Mouse (Mus musculus) megakaryocyte-erythroid progenitor cell, adult 5-6 weeks (primary cell): ENCODE measurements around the gene Hdac7. TPM values are rescaled to one million over a fixed set of nuclear protein-coding genes. Genes with fewer than 3 reads are reported as not detected.

Experiments
- ATAC-seq: replicated peaks from 2 replicates; pipeline ENCODE4 v1.8.0; 2016; ENCODE audit warnings: mild to moderate bottlenecking, inconsistent platforms; ENCODE audit not compliant: severe bottlenecking, poor library complexity, low FRiP score, low TSS enrichment
- total RNA-seq, 2 experiments: library from RNA; stranded (forward) in 1 of 2; stranded (reverse) in 1 of 2; fragments of 200-1000, 215-1000 nt in 1 of 2; fragments of >200 nt in 1 of 2; fragmentation: Nextera tagmentation in 1 of 2; gene quantifications; 2 replicates each; pipeline ENCODE4 v1.2.3; 2014 to 2017

Gene Hdac7
- total RNA-seq, 2 experiments from 2014 or later = 35.6 to 194 TPM

DNA sequence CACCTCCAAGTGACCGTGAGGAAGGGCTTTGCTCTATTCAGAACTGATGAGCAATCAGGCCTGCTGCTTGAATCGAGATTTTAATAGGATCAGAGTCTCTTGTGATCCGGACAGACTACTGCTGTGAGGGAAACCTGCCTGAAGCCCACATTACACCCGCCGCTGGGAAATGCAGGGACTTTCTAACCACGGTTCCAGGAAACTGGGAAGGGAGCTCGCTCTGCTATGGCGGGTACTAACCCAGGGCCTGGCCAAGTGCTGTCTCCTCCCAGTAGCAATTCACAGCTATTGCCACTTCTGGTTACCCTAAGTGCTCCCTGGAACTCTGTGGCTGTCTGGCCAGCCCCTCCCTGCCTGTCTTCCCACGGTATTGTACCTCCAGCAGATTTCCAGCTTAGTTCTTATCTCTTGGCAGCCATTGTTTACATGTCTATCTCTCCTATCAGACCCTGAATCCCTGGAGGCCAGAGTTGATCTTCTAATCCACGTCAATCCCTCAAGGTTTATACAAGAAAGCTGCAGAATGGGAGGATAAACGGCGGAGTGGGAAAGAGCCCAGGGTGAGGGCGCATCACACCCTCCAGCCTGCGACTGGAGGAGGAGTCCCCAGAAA lies 18.7 kb upstream of the Hdac7 start:
- ATAC-seq = no peak

DNA sequence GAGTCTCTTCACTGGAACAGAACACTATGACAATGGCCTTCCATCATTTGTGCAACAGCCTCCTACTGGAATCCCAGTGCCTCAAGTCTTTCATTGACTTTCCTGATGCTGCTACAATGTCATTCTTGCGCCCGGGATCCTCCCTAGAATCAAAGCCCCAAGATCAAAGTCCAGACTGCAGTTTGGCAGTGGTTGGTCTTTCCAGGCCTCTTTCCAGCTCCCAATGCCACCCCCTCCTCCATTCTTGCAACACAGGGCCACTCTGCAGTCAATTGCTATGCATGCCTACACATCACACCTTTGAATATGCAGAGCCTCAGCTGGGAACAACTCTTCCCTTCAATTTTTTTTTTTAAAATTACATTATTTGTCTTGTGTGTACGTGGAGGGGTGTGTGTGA lies 16.1 kb upstream of the Hdac7 start:
- ATAC-seq = no peak

DNA sequence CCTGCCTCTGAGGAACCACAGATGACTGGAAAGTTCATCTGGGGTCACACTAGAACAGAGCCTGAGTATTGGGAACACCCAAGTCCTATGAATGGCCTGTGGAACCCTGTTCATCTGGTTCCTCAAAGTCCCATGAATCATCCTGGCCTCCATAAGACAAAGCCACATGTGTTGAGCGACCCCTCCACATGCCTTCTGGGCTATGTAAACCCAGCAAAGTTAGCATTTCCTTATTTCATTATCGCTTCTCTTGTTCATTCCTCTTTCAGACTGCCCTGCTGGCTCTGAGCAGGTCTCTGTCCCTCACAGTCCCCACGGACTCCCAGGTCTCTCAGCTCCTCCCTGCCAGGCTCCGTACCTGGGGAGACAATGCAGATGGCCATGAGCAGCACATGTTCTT lies 14.1 kb upstream of the Hdac7 start:
- ATAC-seq = no peak

DNA sequence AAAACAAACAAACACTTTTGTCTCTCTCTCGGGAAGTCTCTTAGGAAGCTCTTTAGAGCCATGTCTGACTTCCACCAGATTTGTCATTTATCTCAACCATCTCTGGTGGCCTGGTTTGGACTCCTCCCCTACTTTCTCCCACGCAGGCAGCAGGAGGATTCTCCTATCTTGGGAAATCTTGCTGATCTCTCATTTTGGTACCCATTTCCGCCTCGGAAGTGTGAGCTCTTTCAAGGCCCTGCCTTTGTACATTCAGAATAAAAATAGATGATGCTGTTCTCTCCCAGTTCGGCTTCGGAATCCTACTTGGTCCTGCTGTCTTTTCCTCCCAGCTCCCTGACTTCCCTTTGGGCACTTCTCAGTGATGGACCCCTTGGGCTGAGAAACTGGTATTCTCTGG lies 10.2 kb upstream of the Hdac7 start:
- no peak for ATAC-seq

DNA sequence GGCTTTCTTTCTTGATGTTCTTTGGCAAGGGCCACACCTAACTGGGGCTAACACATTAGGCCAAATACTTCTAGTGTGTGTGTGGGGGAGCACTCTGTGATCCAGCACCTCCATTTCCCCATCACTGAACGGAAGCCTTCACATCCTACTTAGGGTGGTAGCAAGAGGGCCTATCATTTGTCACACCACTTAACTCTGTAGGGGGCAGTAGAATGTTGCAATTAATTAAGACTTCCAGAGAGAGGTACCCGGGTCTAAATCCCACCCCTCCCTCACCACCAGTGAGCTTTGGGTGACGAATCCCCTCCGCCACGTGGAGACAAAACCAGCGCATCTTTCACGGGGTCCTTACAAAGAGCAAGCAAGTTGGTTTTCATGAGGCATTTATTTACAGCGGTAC lies 9.8 kb upstream of the Hdac7 start:
- ATAC-seq = no peak

DNA sequence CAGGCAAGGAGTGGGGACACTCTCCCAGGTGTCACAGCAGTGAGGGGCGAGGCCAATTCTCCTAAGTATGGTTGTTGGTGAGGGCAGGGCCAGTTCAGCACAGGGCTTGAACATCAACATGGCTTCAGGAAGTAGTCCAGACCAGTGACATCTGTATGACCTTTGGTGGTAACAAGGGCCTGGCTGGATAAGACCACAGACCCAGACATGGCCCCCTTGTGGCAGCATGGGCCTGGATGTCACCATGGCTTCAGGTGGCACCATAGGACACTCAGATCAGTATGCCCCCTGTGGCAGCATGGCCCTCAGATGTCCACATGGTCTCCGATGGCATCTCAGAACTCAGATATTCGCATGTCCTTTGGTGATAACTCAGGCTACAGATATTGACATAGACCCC lies 8.0 kb upstream of the Hdac7 start:
- ATAC-seq = no peak

DNA sequence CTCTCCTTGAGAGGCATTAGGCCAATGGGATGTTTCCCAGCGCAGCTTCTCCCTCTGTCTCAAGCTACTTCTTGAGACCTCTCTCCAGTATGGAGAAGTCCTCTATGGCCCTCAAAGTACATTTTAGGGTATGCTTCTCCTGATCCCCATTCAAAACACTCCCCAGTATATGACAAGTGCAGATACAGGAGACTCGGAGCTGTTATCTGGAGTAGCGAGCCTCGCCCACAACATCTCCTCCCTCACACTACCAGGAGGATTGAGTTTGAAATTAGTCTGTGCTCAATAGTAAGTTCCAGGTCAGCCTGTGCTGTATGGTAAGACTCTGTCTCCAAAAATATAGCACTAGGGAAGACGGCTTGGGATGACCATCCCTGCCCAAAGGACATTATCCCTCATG lies 6.7 kb upstream of the Hdac7 start:
- ATAC-seq = peak; percentile 45

DNA sequence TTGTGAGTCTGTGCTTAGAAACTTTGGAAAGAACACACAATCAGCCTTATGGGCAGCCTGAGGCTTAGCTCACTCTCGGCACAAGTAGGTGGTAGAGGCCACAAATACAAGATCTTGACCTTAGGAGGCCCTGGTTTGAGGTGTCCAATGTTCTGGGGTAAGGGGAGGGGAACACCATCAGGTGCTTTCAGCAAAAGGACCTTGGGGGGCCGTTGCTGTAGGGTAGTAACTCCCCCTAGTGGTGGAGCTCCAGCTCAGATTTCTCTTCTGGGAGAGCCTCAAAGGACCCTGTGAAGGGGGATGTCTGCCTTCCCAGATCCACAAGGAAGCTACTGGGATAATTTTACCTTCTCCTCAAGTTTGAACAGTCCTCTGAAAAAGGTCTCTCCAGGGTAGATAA lies 6.1 kb upstream of the Hdac7 start:
- no peak for ATAC-seq

DNA sequence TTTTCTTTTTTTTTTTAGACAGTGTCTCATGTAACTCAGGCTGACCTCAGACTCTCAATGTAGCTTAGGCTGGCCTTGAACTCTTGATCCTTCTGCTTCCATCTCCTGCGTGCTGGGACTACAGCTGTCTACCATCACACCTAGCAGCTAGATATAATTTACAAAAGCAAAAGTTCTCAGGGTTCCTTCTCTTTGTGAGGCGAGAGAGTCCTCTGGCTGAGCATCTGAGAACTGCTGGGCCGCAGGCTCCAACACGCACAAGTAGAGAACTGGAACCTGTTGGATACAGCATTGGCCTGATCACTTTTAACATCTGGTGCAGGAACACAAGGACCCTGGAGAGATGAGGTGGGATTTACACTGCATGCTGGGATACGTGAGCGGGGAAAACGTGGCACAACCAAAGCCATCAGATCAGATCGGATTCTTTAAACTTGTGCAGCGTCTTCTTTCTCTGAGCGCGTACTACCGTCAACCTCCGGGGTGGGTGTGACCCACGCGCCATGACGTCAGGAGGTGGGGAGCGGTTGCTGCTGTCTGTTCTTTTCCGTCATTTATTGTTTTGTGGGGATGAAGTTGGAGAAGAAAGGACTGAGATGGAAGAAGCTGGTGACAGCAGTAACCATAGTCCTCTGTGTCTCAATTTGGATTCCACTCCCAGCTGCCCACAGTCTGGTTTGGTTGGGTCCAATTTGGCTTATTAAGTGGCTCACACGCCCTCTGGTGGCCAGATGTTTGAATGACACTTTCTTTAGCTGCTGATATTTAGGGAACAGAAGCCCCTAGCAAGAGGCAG lies 5.0 kb upstream of the Hdac7 start:
- ATAC-seq = peak; percentile 43

DNA sequence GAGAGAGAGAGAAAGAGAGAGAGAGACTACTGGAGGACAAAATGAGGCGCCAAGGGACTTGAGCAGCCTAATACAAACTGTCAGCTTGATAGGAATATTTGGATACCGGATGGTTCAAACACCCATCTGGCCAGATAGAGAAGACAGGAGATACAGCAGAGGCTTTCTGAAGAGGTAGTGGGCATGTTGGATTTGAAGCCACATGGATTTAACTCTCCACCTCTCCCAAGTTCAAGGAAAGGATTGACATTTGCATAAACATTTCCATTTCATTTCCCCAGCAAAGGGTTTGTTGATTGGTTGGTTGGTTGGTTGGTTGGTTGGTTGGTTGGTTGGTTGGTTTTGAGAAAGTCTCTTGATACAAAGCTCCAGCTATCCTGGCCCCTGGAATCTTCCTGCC lies 3.6 kb upstream of the Hdac7 start:
- ATAC-seq = no peak

DNA sequence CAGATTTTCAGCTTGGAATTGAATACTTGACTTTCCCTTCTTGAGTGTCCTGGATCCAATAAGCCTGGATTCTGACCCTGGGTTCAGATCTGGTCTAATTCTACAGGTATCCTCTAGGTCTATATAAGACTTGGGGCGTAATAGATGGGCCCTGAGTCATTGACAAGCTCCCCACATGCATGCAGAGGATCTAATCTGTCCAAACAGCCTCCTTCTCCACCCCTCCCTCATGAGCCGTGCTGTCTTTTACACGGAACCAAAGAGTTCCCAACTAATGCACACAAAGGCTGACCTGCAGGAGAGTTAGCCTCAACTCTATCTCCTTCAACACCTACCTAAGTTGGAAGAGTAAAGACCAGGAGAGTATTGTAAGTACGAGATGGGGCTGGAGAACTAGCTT lies 3.0 kb upstream of the Hdac7 start:
- 0 out of 2 replicates have a peak, but pooled peaks have one; percentile 24 for ATAC-seq

DNA sequence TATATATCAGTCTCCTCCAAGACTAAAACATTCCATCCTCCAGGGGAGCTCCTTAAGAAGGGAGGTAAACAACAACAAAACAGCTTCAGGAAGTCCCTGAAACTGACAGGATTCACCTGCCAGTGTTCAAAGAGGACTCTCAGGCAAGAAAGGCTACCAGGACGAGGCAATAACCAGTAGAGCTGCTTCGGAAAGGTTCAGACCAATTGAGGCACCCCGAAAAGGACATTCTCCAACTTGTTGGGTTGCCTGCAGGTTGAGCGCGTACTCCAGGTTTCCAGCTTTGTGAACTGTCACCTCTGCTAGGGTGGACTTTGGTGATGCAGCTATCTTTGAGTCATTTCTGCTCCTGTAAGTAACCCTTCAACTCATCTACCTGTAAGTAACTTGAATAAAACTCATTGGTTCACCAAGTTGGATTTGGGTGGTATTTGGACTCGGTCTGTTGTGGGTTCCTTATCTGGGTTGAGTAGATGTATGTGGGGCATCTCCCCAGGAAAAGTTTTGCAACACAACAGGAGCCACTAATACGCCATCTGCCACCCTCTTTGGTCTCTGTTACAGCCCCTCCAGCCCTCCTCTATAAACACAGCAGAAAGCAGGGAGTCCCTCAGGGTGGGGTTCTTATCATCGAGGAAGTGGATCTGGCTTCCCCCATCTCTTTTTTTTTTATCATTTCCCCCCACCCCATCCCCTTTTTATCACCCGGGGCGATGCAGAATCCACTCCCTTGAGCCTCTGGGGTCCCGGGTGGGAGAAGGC lies 2.0 kb upstream of the Hdac7 start:
- no peak for ATAC-seq

DNA sequence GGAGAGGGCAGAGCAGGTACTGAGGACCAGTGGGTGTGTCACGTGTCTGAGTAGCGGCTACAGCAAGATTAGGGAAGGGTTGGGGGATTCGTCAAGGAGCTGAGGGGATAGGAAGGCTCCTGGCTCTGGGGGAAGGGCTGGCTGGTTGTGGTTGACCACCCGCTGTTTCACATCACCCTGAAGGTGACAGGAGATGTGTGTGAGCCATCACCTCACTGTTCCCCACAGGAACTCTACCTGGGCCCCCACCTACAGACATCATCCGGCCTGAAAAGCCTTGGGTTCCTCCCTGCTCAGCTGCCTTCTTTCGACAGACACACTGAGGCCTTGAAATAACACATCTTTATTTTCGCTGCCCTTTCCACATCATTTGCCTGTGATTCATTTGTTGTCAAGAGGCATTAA lies 1.1 kb downstream of the Hdac7 start:
- ATAC-seq = no peak

DNA sequence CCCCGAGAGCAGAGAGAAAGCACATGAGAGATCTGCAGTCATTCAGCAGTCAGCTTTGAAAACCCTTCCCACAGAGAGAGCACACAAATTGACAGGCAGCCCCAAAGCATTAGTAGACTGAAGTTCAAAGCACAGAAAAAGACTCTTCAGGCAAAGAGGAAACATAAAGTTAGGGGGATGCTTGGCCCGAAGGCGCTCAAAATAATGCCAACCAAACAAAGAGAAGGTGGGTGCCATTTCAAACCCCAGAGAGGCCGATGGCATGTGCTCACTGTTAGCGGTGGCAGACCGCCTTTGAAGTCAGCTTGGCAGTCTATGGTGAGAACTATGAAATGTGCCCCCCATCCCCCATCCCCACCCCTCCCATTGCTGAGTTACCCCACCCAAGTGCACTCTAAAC lies 2.2 kb downstream of the Hdac7 start:
- ATAC-seq = no peak

DNA sequence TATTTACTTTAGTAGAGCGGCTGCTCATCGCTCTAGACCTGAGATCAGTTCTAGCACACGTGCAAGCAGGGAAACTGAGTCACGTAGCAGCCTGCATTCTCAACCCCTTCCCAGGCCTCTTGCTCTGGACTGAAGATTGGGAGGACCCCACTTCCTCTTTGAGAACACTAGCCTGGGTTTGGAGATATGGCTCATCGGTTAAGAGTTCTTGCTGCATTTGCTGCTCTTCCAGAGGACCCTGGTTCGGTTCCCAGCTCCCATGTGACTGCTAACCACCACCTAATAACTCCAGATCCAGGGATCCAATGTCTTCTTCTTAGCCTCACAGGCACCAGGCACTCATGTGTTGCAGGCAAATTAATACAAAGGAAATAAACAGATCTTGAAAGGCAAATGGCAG lies 2.9 kb downstream of the Hdac7 start:
- no peak for ATAC-seq

DNA sequence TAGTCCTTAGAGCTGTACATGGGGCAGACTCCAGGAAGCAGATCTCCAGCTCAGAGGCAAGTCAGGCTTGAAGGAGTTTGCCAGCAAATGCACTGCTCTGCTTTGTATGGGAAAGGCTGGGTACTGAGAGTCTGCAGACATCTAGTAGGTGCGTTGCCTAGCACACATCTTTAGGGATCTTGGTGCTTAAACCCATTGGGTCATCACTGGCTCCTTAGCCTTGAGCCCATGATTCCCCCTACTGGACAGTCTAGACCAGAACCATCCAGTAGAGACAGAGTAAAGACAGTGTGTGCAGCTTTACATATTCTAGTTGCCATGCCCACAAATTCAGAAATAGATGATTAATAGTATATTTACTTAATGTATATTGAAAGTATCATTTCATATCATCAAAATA lies 3.5 kb downstream of the Hdac7 start:
- ATAC-seq = no peak

DNA sequence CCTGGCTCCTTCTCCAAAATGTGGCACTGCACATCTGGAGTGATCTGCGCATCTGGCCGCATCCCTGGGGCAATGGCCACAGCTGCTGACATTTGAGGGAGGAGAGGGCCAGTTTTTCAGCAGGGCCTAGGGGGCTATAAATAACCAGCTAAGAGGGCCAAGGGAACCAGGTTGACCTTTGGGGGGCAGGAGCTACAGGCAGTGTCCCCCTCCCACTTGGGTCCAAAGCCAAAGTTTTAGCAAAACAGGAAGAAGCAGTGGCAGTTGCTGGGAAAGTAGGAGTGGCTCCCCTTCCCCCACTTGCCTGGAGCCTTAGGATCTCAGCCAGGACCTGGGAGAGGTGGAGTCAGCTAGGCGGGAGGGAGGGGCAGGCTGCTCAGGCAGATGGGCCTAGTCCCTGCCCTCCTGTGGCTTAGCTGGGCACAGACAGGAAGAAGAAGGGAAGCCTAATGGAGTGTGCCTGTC lies 4.3 kb downstream of the Hdac7 start:
- ATAC-seq = 0 out of 2 replicates have a peak, but pooled peaks have one; percentile 31

DNA sequence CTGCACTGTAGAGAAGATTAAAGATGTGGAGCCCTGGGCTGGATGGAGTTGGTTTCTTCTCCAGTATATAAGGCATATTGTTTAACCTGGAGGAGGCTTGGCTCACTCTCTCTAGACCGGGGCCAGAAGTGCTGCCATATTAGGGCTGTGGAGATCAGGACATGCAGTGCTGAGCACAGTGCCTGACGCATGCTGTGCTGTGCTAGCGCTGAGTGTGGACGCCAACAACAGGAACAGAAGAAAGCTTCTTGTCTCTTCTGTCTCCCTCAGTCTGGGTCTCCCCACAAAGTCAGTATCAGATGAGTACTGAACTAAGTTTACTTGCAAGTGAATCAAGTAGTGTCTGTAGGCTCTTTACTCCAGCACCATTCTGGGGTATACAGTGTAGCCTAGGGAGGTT lies 4.8 kb downstream of the Hdac7 start:
- ATAC-seq = no peak

DNA sequence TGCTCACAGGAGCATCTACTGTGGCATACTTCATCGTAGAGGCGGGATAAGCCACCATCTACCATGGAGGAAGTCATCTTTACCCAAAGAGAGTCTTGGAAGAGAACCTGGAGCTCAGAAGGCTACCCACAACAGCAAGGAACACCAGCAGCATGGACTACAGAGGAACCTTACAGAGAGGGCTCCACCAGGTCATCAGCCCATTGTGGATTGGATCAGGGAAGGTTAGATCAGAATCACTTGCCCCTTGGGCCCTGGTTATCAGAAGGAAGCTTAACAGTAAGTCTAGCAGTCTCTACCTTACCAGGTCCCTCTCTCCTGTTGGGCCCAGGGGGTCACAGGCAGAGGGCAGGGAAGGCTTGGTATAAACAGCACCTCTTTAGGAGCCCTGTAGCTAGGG lies 5.3 kb downstream of the Hdac7 start:
- no peak for ATAC-seq

DNA sequence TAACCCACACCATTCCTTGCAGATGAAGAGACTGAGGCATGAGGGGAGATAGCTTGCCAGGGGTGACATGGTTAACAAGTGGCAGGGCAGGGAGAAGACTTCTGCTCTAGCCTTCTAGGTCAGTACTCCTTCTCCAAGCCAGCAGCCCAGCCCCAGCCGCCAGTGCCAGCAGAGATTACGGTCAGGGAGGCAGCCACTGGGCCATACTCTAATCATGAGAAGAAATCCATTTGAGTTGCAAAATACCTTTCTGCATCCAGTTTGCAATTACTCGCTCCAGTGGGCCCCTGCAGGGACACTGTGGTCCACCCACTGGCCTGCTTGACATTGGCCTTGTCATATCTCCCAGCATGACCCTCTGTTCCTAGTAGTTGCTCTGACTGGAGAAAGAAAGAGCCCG lies 5.9 kb downstream of the Hdac7 start:
- ATAC-seq = no peak
